Mouse (Mus musculus) cerebellum, postnatal 4 days (tissue): Measurements from ENCODE around the gene Ms4a4b.
"Not testable (repeated sequence)": the region's sequence is repeated elsewhere in the genome, so short reads cannot be mapped to it uniquely, and the experiment has no call there.

Experiments used
- DNase-seq, 2 experiments: peaks; one replicate each; pipeline ENCODE4 v3.0.0; 2022; ENCODE audit warnings: low spot score in 2 of 2, mixed read lengths in 1 of 2

Ms4a4b gene

GRCm38 (mm10) chr19:11443338-11443737, at the start of gene Ms4a4b:
Gene Ms4a4b (plus strand): TSS chr19:11443553.
- DNase-seq = no peak

- no peak for DNase-seq
Measured at GRCm38 (mm10) chr19:11395769-11396168, 47.6 kb upstream of the Ms4a4b start.

GRCm38 (mm10) chr19:11404527-11404926, 38.8 kb upstream of the Ms4a4b start, which contains the start of gene Ms4a4c:
Gene Ms4a4c (plus strand): TSS chr19:11404770.
- no peak for DNase-seq

GRCm38 (mm10) chr19:11407428-11407827, 35.9 kb upstream of the Ms4a4b start:
- no peak for DNase-seq

GRCm38 (mm10) chr19:11408591-11408990, 34.8 kb upstream of the Ms4a4b start:
- DNase-seq = no peak

- no peak for DNase-seq
Measured at GRCm38 (mm10) chr19:11411640-11412039, 31.7 kb upstream of the Ms4a4b start.

GRCm38 (mm10) chr19:11414084-11414483, 29.3 kb upstream of the Ms4a4b start:
- no peak for DNase-seq

- DNase-seq = no peak
Measured at GRCm38 (mm10) chr19:11415581-11415980, 27.8 kb upstream of the Ms4a4b start.

- DNase-seq = not testable (repeated sequence)
Measured at GRCm38 (mm10) chr19:11418865-11419264, 24.5 kb upstream of the Ms4a4b start.

- not testable (repeated sequence) for DNase-seq
Measured at GRCm38 (mm10) chr19:11431209-11431608, 12.1 kb upstream of the Ms4a4b start.

GRCm38 (mm10) chr19:11435058-11435834, 8.1 kb upstream of the Ms4a4b start:
- DNase-seq = no peak

- no peak for DNase-seq
Measured at GRCm38 (mm10) chr19:11443964-11444363, 611 bp downstream of the Ms4a4b start.

GRCm38 (mm10) chr19:11447238-11447637, 3.9 kb downstream of the Ms4a4b start:
- DNase-seq = no peak

- not testable (repeated sequence) for DNase-seq
Measured at GRCm38 (mm10) chr19:11459041-11459440, 15.7 kb downstream of the Ms4a4b start.

GRCm38 (mm10) chr19:11464795-11465194, 21.4 kb downstream of the Ms4a4b start:
- DNase-seq = not testable (repeated sequence)

GRCm38 (mm10) chr19:11466471-11466870, 23.1 kb downstream of the Ms4a4b start:
- DNase-seq = no peak

GRCm38 (mm10) chr19:11468361-11468760, 25.0 kb downstream of the Ms4a4b start:
- not testable (repeated sequence) for DNase-seq

- DNase-seq = not testable (repeated sequence)
Measured at GRCm38 (mm10) chr19:11469215-11469614, 25.9 kb downstream of the Ms4a4b start, which contains the start of gene Ms4a6c. Gene Ms4a6c (plus strand): TSS chr19:11469366.

- DNase-seq = no peak
Measured at GRCm38 (mm10) chr19:11479714-11480113, 36.4 kb downstream of the Ms4a4b start.

GRCm38 (mm10) chr19:11482684-11483083, 39.3 kb downstream of the Ms4a4b start:
- DNase-seq = no peak

- no peak for DNase-seq
Measured at GRCm38 (mm10) chr19:11483941-11484340, 40.6 kb downstream of the Ms4a4b start.

- no peak for DNase-seq
Measured at GRCm38 (mm10) chr19:11484388-11484787, 41.0 kb downstream of the Ms4a4b start.

- no peak for DNase-seq
Measured at GRCm38 (mm10) chr19:11485266-11485665, 41.9 kb downstream of the Ms4a4b start.
